Mouse (Mus musculus) stomach, adult 2 months (tissue): ENCODE results near the gene Eaf2. TPM values are rescaled to one million over a fixed set of nuclear protein-coding genes. Genes with fewer than 3 reads are reported as not detected.

Experiments
- polyA plus RNA-seq: library from polyadenylated mRNA; depleted of rRNA; stranded (reverse); fragments of >200 nt; gene quantifications from 2 replicates; pipeline ENCODE4 v1.2.3, GENCODE M21; 2012; rRNA removed

The Eaf2 gene
- polyA plus RNA-seq: not detected in 2 replicates

GRCm38 (mm10) chr16:36874583-36875275 lies at the start of gene Eaf2, which contains the start of gene Golgb1:
Gene Eaf2 (minus strand): TSS chr16:36875003.
Gene Golgb1 (plus strand): TSS chr16:36875140.

GRCm38 (mm10) chr16:36828054-36828786 lies 46.6 kb downstream of the Eaf2 start, which contains the start of gene Iqcb1:
Gene Iqcb1 (plus strand): TSS chr16:36828385.

GRCm38 (mm10) chr16:36784594-36785313 lies 90.0 kb downstream of the Eaf2 start, which contains the start of gene Slc15a2:
Gene Slc15a2 (minus strand): TSS chr16:36784962.

Other genes with a start within 250 kb of the Eaf2 start
- 0.10 and 0.23 TPM in 2 replicates for gene Cd86, start 208.9 kb downstream of the Eaf2 start, polyA plus RNA-seq
- 0.73 and 1.0 TPM in 2 replicates for gene Ildr1, start 181.0 kb downstream of the Eaf2 start, polyA plus RNA-seq
- gene Slc15a2, start 90.0 kb downstream of the Eaf2 start, polyA plus RNA-seq: 0.19 TPM in 1 of 2 replicates, not detected in the other
- gene Iqcb1, start 46.6 kb downstream of the Eaf2 start, polyA plus RNA-seq: 0.02 and 0.24 TPM in 2 replicates
- 19.9 and 24.4 TPM in 2 replicates for gene Golgb1, start 137 bp upstream of the Eaf2 start, polyA plus RNA-seq
- gene Hcls1, start 60.0 kb upstream of the Eaf2 start, polyA plus RNA-seq: 2.3 and 3.7 TPM in 2 replicates
- gene Fbxo40, start 115.5 kb upstream of the Eaf2 start, polyA plus RNA-seq: 0.11 and 0.15 TPM in 2 replicates
- 0.12 and 0.16 TPM in 2 replicates for gene Polq, start 136.8 kb upstream of the Eaf2 start, polyA plus RNA-seq